Comparison of ENCODE assay signal across 19 mouse cellular contexts in the genomic region with DNA sequence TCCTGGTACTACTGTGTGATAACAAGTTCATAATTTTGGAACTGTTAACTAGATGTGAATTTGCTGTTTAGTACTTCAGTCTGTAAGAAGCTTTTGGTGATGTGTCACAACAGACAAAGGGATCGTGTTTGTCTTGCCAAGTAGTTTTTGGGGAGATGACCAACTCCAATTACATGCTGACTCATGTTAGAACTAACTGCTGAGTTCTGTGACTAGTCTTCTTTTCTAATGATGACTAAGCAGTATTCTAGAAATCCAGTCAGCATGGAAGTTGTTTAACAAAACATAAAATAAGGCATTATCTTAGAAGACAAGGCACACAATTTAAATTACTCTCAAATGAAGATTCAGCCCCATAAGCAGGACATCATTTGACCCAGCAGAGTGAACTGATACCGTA. TPM values are rescaled to one million over a fixed set of nuclear protein-coding genes. Genes with fewer than 3 reads are reported as not detected.
DNase-seq lines count a peak whose midpoint lies in the region; ATAC-seq and TF ChIP-seq lines count a peak whose summit lies in the region.
"Had no signal": no experiment of that assay in that cellular context is flagged by ENCODE, and none has a peak within 500 bp of the region (broad histone marks: within the 10 kb centered on the region; RNA-seq: fewer than 3 reads in every experiment).

No protein-coding gene starts in this region.

- DNase-seq in adrenal gland, adult 2 months, result peak; percentile 27
- no peak for DNase-seq in adrenal gland, adult 18-20 months (ENCODE audit: low spot score in 2 of 2)
- DNase-seq in 3134 (ENCODE audit: extremely low read depth, insufficient read length, low spot score), result peak; percentile 42
- peak; percentile 75 for DNase-seq in Muller cell, postnatal 12 days (ENCODE audit: inconsistent ontology term)
- no peak for DNase-seq in forebrain, postnatal 0 days
- DNase-seq in urinary bladder, adult 18-20 months (ENCODE audit: low spot score in 2 of 2), result no peak
- no peak for DNase-seq in layer of hippocampus, postnatal 14 days (ENCODE audit: low spot score in 2 of 2)
- DNase-seq: cerebellum, adult 2 months; kidney, postnatal 36 days; left cerebral cortex, postnatal 4 days; lung, embryonic 14.5 days; right cerebral cortex, postnatal 14 days; thymus, postnatal 4 days had no signal

- H3K27ac ChIP-seq in forebrain, postnatal 0 days (ENCODE audit: low read depth, low read length), result no peak overlapping the region
- H3K27ac ChIP-seq: embryonic facial prominence, embryonic 15.5 days; hindbrain, embryonic 15.5 days had no signal

- 83% methylated on average over 2 of the region's 2 CpGs for WGBS in forebrain, postnatal 0 days

- no peak overlapping the region for H3K4me2 ChIP-seq in forebrain, postnatal 0 days (ENCODE audit: low read depth)

- no peak for ATAC-seq in forebrain, postnatal 0 days
- ATAC-seq: activated CD4-positive, CD25-positive, alpha-beta regulatory T cell, adult 4 months; intestine, postnatal 0 days; midbrain, embryonic 16.5 days had no signal

- peaks cover 3% of the 10 kb centered on the region; the same call in 1 of the 2 replicates for H3K27me3 ChIP-seq in erythroblast, embryonic 14.5 days (ENCODE audit: control insufficient read depth)
- no peaks in the 10 kb centered on the region for H3K27me3 ChIP-seq in forebrain, postnatal 0 days (ENCODE audit: insufficient read depth, low read length)
- H3K27me3 ChIP-seq: embryonic facial prominence, embryonic 15.5 days; hindbrain, embryonic 15.5 days had no signal

- H3K4me3 ChIP-seq in erythroblast, embryonic 14.5 days (replicated peaks), result peak overlapping the region; percentile 97
- no peak overlapping the region for H3K4me3 ChIP-seq in forebrain, postnatal 0 days (ENCODE audit: low read depth, low read length)

- no peak for TF ChIP-seq CTCF in forebrain, postnatal 0 days (IDR thresholded peaks at IDR 0.05; ENCODE audit: low read depth)

- no peak overlapping the region for H3K9ac ChIP-seq in forebrain, postnatal 0 days
- H3K9ac ChIP-seq: embryonic facial prominence, embryonic 15.5 days; hindbrain, embryonic 15.5 days; lung, embryonic 14.5 days had no signal

- peaks cover 35% of the 10 kb centered on the region for H3K4me1 ChIP-seq in erythroblast, embryonic 14.5 days (ENCODE audit: control insufficient read depth)
- 0 out of 2 replicates have a peak, but pooled peaks cover 4% of the 10 kb centered on the region for H3K4me1 ChIP-seq in forebrain, postnatal 0 days (ENCODE audit: insufficient read depth)

- H3K36me3 ChIP-seq in erythroblast, embryonic 14.5 days (ENCODE audit: control insufficient read depth), result peaks cover 37% of the 10 kb centered on the region
- no peaks in the 10 kb centered on the region for H3K36me3 ChIP-seq in forebrain, postnatal 0 days (ENCODE audit: insufficient read depth)
- H3K36me3 ChIP-seq: embryonic facial prominence, embryonic 15.5 days; hindbrain, embryonic 15.5 days had no signal

- no peaks in the 10 kb centered on the region for H3K9me3 ChIP-seq in erythroblast, embryonic 14.5 days (ENCODE audit: control insufficient read depth, low read length)
- H3K9me3 ChIP-seq in forebrain, postnatal 0 days (ENCODE audit: low read length), result no peaks in the 10 kb centered on the region
- H3K9me3 ChIP-seq: embryonic facial prominence, embryonic 15.5 days; hindbrain, embryonic 15.5 days had no signal

RNA-seq across cellular contexts. Expression of a gene that starts 2.7 kb away (rescaled TPM):
- 10 to 100 TPM; 54.6 to 78.9 TPM for total RNA-seq in adrenal gland, adult 2 months (2021)
- polyA plus RNA-seq in adrenal gland, adult 2 months (2012; rRNA removed), result 12.3 and 13.1 TPM in 2 replicates
- 10 to 100 TPM; 58.2 to 64.8 TPM for total RNA-seq in adrenal gland, adult 18-20 months (2021)
- polyA plus RNA-seq in erythroblast, embryonic 14.5 days (2012), result 6.4 and 8.7 TPM in 2 replicates
- total RNA-seq in forebrain, postnatal 0 days (2014; rRNA removed), result 73.5 and 77.5 TPM in 2 replicates
- 124 and 128 TPM in 2 replicates for polyA plus RNA-seq in forebrain, postnatal 0 days (2015; fragmentation: Nextera tagmentation; extraction: Ambion mirVana)
- 10 to 100 TPM; 62.9 to 66.0 TPM for total RNA-seq in layer of hippocampus, postnatal 14 days (2021)

Comparison
In these comparisons a context has a peak if more than half of its experiments do, and no peak if none do; other contexts are left out.
1. DNase-seq: peak in adrenal gland, adult 2 months (single experiment), 3134 (single experiment) and Muller cell, postnatal 12 days (single experiment); none in adrenal gland, adult 18-20 months (0 of 2), forebrain, postnatal 0 days (single experiment), urinary bladder, adult 18-20 months (0 of 2) and layer of hippocampus, postnatal 14 days (0 of 2).